Mouse (Mus musculus) heart, embryonic 14.5 days (tissue): ENCODE measurements around the gene Vamp2. TPM values are rescaled to one million over a fixed set of nuclear protein-coding genes. Genes with fewer than 3 reads are reported as not detected.

Experiments used
- ATAC-seq: fragments of 200-750 bp; cut with Nextera tagmentation; 2 replicates; pipeline ENCODE4 v1.8.0; 2017; ENCODE audit warnings: low read depth, moderate TSS enrichment; ENCODE audit not compliant: insufficient number of reproducible peaks, insufficient read depth, low FRiP score
- H3K27ac ChIP-seq, 2 experiments: fragments of 200-500 bp in 1 of 2; fragments of 300-500 bp in 1 of 2; sonication (generic) in 1 of 2; replicated peaks in 1 of 2; 2 replicates each; pipeline ENCODE4 v1.5.1; 2012 to 2014; ENCODE audit warnings: low read depth in 2 of 2, low read length in 2 of 2, control low read depth in 1 of 2, mild to moderate bottlenecking in 1 of 2, mixed read lengths in 1 of 2; ENCODE audit not compliant: control insufficient read depth in 1 of 2, insufficient read depth in 1 of 2
- H3K27me3 ChIP-seq: fragments of 300-500 bp; sonication (generic); 2 replicates; pipeline ENCODE4 v1.6.1; 2014; ENCODE audit warnings: mild to moderate bottlenecking, low read length, control low read depth; ENCODE audit not compliant: control insufficient read depth, insufficient read depth
- H3K36me3 ChIP-seq: fragments of 300-500 bp; sonication (generic); 2 replicates; pipeline ENCODE4 v1.6.1; 2014; ENCODE audit warnings: mild to moderate bottlenecking, control low read depth, low read length, mixed read lengths; ENCODE audit not compliant: control insufficient read depth, insufficient read depth
- H3K4me1 ChIP-seq, 2 experiments: fragments of 200-500 bp in 1 of 2; fragments of 300-500 bp in 1 of 2; sonication (generic) in 1 of 2; 2 replicates each; pipeline ENCODE4 v1.6.1; 2012 to 2014; ENCODE audit warnings: low read length in 2 of 2, control low read depth in 1 of 2, mixed read lengths in 1 of 2; ENCODE audit not compliant: control insufficient read depth in 2 of 2, insufficient read depth in 2 of 2
- H3K4me2 ChIP-seq: fragments of 300-500 bp; sonication (generic); 2 replicates; pipeline ENCODE4 v1.6.1; 2014; ENCODE audit warnings: mild to moderate bottlenecking, low read length
- H3K4me3 ChIP-seq, 2 experiments: fragments of 200-500 bp in 1 of 2; fragments of 300-500 bp in 1 of 2; sonication (generic) in 1 of 2; 2 replicates each; pipeline ENCODE4 v1.5.1; 2012 to 2014; ENCODE audit warnings: low read length in 2 of 2, mild to moderate bottlenecking in 2 of 2, control low read depth in 1 of 2, low read depth in 1 of 2, moderate library complexity in 1 of 2; ENCODE audit not compliant: control insufficient read depth in 1 of 2, insufficient read depth in 1 of 2
- H3K9ac ChIP-seq: fragments of 300-500 bp; sonication (generic); 2 replicates; pipeline ENCODE4 v1.6.1; 2014; ENCODE audit warnings: mild to moderate bottlenecking, low read length
- H3K9me3 ChIP-seq: fragments of 300-500 bp; sonication (generic); 2 replicates; pipeline ENCODE4 v1.6.1; 2016; ENCODE audit warnings: low read length, control low read depth; ENCODE audit not compliant: control insufficient read depth
- WGBS: fragments of 180-500 bp; shearing (Covaris S2); extraction: QIAGEN DNeasy Blood & Tissue Kit; methylation state at CpG from one replicate; pipeline ENCODE4 v1.1.7; 2014; 5-methylcytosine and 5-hydroxymethylcytosine counted together
- polyA plus RNA-seq: library from polyadenylated mRNA; unstranded; fragments of >200 nt; fragmentation: Nextera tagmentation; extraction: Ambion mirVana; gene quantifications from 2 replicates; pipeline ENCODE4 v1.2.1, GENCODE M21; 2014

Vamp2 gene
- polyA plus RNA-seq, 1 experiment from 2014 or later: 93.9 TPM

DNA sequence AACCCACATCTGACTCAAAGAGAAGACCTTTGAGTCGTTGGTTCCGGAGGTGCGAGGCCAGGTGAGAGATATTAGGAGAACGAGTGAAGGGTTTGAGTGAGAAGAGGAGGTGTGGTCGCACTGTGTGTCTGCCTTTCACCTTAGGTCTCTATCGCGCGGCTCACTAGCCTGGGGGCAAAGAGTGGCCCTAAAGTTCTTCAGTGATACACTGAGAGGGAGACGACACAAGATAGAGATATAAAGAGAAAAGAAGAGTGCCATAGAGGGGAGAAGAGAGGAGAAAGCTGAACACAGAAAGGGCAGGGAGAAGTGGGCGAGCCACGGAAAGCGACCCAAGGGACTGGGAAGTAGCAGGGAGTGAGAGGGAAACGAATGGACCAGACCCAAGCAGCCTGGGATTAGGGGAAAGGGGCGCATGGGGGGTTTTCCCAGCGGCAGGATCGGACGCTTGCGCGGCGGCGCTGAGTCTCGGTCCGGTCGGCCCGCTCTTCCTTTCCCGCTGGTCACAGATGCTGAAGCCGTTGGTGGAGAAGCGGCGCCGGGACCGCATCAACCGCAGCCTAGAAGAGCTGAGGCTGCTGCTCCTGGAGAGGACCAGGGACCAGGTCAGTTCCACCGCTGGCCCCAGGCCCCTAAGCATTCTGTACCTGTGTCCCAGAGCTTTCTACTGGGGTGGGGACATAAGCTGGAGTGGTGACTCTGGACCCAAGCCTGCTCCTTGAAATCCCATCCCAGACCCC, 32.9 kb downstream of the Vamp2 start:
- Histone ChIP-seq H3K27me3 (no peaks in the 10 kb centered on the region), H3K9me3 (no peaks in the 10 kb centered on the region), H3K4me1 (peaks cover 10 to 34% of the 10 kb centered on the region in 2 experiments), H3K4me2 (peak overlapping the region; percentile 84), H3K4me3 (peak overlapping the region; percentile 70 to 73), H3K36me3 (no peaks in the 10 kb centered on the region), H3K9ac (peak overlapping the region; percentile 77), H3K27ac (peak overlapping the region in 1 of 2 experiments; percentile 80; a peak in 2 of 4 replicates)
- no peak for ATAC-seq
- WGBS: 1% methylated on average over 33 of the region's 33 CpGs

GRCm38 (mm10) chr11:69121741-69122335, 33.5 kb downstream of the Vamp2 start:
- H3K27ac ChIP-seq: peak overlapping the region; percentile 80 to 89; a peak in 3 of 4 replicates
- no peaks in the 10 kb centered on the region for H3K9me3 ChIP-seq
- H3K36me3 ChIP-seq: no peaks in the 10 kb centered on the region
- H3K4me3 ChIP-seq: peak overlapping the region; percentile 70 to 73
- no peaks in the 10 kb centered on the region for H3K27me3 ChIP-seq
- peak overlapping the region; percentile 77 for H3K9ac ChIP-seq
- peak overlapping the region; percentile 84 for H3K4me2 ChIP-seq
- H3K4me1 ChIP-seq: peaks cover 10 to 35% of the 10 kb centered on the region in 2 experiments
- WGBS: under 1% methylated on average over 32 of the region's 32 CpGs
- no peak for ATAC-seq

- peaks cover 13 to 33% of the 10 kb centered on the region in 2 experiments for H3K4me1 ChIP-seq
- peak within 1 kb of the TSS; percentile 80 to 89 for H3K27ac ChIP-seq
- peak within 1 kb of the TSS; percentile 84 for H3K4me2 ChIP-seq
- no peaks in the 10 kb centered on the region for H3K27me3 ChIP-seq
- peak within 1 kb of the TSS; percentile 70 to 73 for H3K4me3 ChIP-seq
- under 1% methylated on average over 66 of the region's 66 CpGs for WGBS
- H3K36me3 ChIP-seq: no peaks in the 10 kb centered on the region
- ATAC-seq: peak; percentile 63
- peak within 1 kb of the TSS; percentile 77 for H3K9ac ChIP-seq
- H3K9me3 ChIP-seq: no peaks in the 10 kb centered on the region
Observed at GRCm38 (mm10) chr11:69122336-69122951, 34.2 kb downstream of the Vamp2 start, which contains the start of gene 9130213A22Rik. Gene 9130213A22Rik (minus strand): TSS chr11:69122589.

DNA sequence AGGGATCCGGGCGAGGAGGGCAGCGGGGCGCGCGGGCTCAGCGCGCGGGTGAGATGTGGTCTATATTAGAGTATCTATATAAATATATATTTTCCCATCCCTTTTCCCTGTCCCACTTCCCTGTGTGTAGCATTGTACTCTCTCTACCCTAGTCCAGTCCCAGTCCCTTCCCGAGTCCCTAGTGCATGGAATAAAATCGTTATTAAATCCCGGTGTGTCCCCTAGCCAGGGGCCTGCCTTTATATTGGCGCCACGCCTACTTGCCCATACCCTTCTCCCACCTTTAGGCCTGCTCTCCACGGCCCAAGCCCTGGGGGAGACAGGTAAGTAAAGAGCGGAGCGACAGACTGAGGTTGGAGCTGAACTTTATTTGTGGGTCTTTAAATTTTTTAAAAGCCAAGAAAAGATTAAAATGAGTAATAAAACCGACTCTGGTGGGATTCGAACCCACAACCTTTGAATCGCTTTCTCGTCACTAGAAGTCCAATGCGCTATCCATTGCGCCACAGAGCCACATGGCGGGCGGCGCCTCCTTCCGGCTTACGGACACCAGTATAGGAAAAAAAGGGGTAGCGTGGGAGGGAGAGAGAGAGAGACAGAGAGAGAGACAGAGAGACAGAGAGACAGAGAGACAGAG, 34.9 kb downstream of the Vamp2 start:
- Histone ChIP-seq H3K36me3 (no peaks in the 10 kb centered on the region), H3K27me3 (no peaks in the 10 kb centered on the region), H3K4me3 (peak overlapping the region; percentile 70 to 73), H3K4me2 (peak overlapping the region; percentile 84), H3K9ac (peak overlapping the region; percentile 77), H3K9me3 (no peaks in the 10 kb centered on the region), H3K27ac (peak overlapping the region; percentile 82), H3K4me1 (peaks cover 13 to 35% of the 10 kb centered on the region in 2 experiments)
- ATAC-seq: peak; percentile 4
- under 1% methylated on average over 29 of the region's 29 CpGs for WGBS

DNA sequence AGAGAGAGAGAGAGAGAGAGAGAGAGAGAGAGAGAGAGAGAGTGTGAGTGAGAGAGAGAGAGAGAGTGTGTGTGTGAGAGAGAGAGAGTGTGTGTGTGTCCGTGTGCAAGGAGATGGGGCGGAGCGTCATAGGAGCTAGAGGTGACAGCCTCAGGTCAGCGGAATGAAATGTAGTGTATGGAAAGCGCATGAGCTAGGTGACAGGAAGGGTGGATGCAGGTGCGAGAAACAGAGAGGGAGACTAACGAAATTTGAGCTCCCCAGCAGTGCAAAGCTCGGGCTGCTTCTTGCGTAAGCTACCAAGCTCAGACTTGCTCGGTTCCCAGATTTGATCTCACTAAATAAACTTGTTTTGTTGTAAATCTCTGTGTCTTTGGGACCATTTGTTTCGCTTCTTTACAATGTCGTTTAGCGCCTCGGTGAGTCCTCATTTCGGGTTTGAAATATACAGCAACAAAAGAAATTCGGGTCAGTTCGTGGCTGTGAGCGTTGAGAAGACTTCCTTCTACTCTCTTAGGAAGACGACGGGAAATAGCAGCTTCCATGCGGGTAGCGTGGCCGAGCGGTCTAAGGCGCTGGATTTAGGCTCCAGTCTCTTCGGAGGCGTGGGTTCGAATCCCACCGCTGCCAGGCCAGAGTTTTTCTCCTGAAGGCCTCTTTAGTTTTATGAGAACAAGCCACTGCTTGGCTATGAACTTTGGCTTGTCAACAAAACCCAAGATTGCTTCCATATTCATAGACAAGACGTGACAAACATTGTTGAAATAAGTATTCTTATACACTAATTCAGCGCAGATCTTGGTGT, 35.6 kb downstream of the Vamp2 start:
- Histone ChIP-seq H3K27me3 (no peaks in the 10 kb centered on the region), H3K36me3 (no peaks in the 10 kb centered on the region), H3K9ac (peak overlapping the region; percentile 77), H3K27ac (peak overlapping the region; percentile 82), H3K4me3 (peak overlapping the region; percentile 70 to 73), H3K4me2 (peak overlapping the region; percentile 84), H3K9me3 (no peaks in the 10 kb centered on the region), H3K4me1 (peaks cover 12 to 33% of the 10 kb centered on the region in 2 experiments)
- ATAC-seq: peak; percentile 24; the same call in 1 of the 2 replicates
- WGBS: under 1% methylated on average over 31 of the region's 31 CpGs

DNA sequence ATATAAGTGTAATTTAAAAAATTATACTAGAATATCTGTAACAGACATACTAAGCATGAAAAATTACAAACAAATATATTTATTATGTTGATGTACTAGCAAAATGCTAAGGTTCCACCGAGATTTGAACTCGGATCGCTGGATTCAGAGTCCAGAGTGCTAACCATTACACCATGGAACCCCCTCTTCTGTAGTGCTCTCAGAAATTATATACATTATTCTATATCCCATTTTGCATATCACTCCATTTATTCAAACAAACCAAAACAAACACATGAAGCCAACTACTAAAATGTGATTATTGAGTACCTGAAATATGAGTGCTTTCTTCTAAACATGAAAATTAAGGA, 36.2 kb downstream of the Vamp2 start:
- 0% methylated on average over 3 of the region's 3 CpGs for WGBS

More for the DNA sequence above, 36.2 kb downstream of the Vamp2 start:
- no peak for ATAC-seq
- Histone ChIP-seq H3K36me3 (no peaks in the 10 kb centered on the region), H3K9ac (no peak overlapping the region), H3K27ac (no peak overlapping the region), H3K27me3 (no peaks in the 10 kb centered on the region), H3K4me1 (peaks cover 10 to 29% of the 10 kb centered on the region in 2 experiments), H3K9me3 (no peaks in the 10 kb centered on the region), H3K4me3 (peak overlapping the region in 1 of 2 experiments; percentile 73; a peak in 1 of 4 replicates), H3K4me2 (peak overlapping the region; percentile 84; the same call in 1 of the 2 replicates)
